Mouse (Mus musculus): Measurements from ENCODE around the gene Rab13.

GRCm38 (mm10) chr3:90242984-90243775 lies 29.7 kb downstream of the Rab13 start, which contains the start of gene Creb3l4:
- TF ChIP-seq CTCF (IDR thresholded peaks at IDR 0.05; ENCODE audit: low read depth, low read length) (no peak), POLR2A (IDR thresholded peaks at IDR 0.05; ENCODE audit: extremely low read depth, insufficient read depth, low read length) (no peak)

Measured in liver, adult 2 months (tissue).